Mouse (Mus musculus) liver, adult (tissue): ENCODE results near the gene Samd4b.

Experiments
- GATA4 ChIP-seq: IDR thresholded peaks from 2 replicates; pipeline ENCODE4 v1.6.1; 2014; ENCODE audit warnings: mild to moderate bottlenecking, low read length; ENCODE audit not compliant: insufficient replicate concordance

The Samd4b gene

DNA sequence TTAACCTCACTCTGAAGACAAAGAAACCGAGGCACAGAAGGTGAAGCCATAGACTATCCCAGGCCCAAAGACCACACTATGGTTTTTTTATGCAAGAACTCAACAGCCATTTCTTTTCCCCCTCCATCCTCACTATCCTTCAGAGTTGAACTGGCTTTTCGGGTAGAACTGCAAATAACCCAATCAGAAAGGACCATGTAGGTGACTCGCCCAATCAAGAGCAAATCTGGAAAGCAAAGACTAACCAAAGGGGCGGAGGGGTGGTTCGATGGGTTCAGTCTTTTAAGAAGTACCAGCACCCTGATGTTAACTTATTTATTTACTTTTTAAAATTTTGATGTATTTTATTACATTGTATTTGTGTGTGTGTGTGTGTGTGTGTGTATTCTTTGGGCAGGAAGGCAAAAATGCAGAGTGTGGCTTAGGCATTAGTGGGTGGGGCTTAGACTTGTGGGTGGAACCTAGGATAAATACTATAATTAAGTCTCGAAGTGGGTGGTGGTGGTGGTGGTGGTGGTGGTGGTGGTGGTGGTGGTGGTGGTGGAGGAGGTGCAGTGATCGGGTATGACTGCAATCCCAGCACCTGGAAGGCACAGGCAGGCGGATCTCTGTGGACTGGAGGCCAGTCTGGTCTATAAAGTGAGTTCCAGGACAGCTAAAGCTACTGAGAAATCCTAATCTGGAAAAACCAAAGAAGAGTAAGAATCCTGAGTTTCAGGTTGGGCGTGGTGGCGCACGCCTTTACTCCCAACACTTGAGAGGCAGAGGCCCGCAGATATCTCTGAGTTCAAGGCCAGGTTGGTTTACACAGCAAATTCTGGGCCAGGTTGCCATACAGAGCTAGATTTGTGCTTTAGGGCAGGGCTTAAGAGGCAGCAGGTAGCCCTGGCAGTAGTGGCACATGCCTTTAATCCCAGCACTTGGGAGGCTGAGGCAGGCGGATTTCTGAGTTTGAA is 149.8 kb downstream of the Samd4b start:
- TF ChIP-seq GATA4: no peak

DNA sequence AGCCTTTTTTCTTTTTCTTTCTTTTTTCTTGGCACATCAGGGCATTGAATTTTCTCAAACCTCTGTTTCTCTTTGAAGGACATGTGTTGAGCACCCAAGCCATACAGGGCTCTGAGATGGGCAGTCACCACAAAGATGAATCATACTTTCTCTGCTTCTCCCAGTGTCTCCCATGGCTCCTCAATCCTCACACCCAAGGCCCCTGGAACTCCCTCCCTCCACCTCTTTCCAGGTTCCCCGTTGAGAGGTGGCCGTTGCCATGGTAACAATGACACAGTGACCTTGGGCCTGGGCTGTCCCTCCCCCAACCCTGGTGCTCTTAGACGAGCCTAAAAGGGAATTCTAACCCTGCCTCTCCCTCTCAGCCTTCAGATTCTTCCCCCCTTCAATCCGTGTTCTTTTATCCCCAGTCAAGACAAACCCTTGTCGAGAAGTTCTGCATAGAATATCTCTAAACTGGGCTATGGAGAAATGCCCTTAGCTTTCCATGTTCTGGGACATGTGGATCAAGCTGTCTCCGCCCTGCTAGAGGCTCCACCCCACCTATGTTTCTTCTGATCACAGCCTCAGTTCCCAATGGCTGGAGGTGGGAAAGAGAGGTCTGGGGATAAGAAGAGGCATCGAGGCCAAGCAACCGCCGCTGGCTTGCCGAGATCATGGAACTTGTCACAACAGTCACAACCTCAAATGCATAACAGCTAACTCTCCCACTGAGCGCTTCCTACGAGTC is 150.7 kb downstream of the Samd4b start:
- TF ChIP-seq GATA4: no peak

DNA sequence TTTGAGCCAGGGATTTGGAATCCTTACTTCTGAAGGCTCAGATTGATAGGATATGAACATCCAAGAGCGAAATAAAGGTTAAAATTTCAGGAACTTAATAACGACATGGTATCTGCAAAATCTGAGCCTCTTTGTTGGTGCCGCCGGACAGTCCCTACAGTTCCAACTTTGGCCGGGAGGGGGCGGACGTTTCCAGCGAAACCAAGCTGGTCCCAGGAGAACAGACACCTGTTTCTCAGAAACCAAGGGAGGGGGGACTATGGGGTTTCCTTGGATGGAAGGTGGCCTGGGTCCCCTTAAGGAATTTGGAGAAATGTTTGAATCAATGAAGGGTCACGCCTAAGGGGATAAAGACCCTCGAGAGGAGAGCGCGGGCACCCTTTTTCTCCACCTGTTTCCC is 151.5 kb downstream of the Samd4b start:
- TF ChIP-seq GATA4: no peak

DNA sequence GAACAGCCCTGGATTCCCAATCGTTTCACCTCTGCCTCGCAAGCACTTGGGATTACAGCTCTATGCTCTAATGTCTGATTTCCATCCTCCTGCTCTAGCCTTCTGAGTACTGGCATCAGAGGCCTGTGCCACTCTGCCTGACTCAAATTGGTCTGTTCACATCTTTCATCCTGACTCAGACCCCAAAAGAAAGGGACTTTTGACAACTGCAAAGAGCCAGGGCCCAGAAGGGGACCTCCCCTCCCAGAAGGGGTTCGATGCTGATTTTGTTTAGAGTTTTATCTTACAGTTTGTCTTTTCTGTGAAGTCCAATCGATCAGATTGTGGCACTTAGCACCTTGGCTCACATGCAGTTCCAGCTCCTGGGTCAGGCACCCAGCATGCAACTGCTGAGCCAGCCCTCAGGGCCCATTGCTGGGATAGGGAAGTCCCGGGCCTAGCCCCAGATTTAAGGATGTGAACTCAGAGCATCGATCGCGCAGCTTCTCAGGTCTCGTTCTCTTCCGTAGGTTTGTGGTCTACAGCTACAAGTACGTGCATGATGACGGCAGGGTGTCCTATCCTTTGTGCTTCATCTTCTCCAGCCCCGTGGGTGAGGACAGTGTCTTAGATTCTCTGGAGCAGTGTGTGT is 153.5 kb downstream of the Samd4b start:
- no peak for TF ChIP-seq GATA4

DNA sequence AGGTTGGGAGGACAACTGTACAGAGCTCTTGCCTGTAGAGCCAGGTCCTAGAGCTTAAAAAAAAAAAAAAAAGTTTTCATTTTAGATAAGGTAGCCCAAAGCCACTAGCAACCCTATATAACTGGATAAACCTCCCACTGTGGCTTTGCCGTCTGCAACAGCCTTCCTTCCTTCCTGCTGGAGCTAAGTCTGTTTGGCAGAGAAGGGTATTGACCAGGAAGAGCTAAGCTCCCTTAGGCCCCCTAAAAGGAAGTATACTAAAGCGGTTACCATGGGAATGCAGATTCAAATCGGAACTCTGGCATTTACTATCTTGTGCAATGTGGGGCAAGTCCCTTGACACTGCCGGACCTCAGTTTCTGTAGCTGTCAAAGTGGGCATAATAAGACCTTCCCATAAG is 155.3 kb downstream of the Samd4b start:
- TF ChIP-seq GATA4: 0 out of 2 replicates have a peak, but pooled peaks have one; percentile 25

DNA sequence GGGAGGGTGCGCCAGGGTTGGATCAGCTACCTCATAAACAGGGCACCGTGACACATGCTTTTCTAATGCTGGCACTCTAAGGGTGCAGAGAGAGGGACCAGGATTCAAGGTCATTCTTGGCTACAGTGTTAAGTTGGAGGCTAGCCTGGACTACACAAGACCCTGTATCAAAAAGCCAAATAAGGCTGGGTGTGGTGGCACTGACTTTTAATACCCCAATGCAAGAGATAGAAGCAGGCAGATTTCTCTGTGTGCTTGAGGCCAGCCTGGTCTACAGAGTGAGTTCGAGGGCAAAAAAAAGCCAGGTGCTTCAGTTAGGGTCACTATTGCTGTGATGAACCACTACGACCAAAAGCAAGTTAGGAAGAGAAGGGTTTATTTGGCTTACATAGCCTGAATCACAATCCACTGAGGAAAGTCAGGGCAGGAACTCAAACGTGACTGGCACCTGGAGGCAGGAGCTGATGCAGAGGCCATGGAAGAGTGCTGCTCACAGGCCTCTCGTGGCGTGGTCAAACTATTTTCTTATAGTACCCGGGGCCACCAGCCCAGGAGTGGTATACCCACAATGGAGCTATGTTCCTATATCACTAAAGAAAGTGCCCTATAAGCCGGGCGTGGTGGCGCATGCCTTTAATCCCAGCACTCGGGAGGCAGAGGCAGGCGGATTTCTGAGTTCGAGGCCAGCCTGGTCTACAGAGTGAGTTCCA is 156.0 kb downstream of the Samd4b start:
- TF ChIP-seq GATA4: no peak

DNA sequence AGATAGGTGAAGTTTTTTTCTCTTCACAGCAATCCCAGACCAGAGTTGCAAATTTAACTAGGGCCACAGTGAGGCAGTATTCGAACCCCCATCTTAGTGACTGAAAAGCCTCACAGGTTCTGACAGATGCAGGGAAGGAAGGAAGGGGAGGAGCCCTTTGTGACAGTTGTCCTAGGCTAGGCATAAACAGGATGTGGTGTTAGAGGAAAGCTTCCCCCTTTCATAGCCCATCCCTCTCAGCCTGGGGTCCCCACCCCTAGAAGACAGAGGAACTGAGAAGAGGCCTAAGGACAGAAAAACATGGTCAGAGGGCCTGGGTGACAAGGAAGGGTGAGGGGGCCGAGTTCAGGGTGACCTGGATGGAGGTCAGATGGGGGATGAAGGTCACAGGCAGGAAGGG is 157.2 kb downstream of the Samd4b start:
- TF ChIP-seq GATA4: no peak

DNA sequence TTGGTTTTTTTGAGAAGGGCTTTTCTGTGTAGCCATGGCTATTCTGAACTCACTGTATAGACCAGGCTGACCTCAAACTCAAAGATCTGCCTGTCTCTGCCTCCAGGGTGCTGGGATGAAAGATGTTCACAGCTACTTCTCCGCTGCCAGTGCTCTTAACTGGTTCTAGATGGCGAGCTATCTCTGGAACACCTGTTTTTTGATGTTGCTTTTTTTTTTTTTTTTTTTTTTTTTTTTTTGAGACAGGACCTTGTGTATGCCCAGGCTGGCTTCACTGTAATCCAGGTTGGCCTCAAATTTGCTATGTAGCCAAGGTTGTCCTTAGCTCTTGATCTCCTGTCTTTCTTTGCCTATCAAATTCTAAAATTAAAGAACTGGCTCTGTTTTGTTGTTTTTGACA is 159.2 kb downstream of the Samd4b start:
- TF ChIP-seq GATA4: no peak

DNA sequence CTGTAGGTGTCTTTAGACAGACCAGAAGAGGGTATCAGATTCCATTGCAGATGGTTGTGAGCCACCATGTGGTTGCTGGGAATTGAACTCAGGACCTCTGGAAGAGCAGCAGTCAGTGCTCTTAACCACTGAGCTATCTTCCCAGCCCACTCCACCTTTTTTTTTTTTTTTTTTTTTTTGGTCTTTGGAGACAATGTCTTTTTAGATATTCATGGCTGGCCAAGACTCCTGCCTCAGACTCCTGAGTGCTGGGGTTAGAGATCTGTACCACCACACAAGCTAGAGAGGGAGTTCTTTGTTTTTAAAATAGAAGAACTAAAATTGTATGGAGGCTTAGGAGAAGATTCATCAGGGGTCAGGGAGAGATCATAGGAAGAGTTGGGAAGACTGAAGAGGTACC is 160.0 kb downstream of the Samd4b start:
- TF ChIP-seq GATA4: no peak

DNA sequence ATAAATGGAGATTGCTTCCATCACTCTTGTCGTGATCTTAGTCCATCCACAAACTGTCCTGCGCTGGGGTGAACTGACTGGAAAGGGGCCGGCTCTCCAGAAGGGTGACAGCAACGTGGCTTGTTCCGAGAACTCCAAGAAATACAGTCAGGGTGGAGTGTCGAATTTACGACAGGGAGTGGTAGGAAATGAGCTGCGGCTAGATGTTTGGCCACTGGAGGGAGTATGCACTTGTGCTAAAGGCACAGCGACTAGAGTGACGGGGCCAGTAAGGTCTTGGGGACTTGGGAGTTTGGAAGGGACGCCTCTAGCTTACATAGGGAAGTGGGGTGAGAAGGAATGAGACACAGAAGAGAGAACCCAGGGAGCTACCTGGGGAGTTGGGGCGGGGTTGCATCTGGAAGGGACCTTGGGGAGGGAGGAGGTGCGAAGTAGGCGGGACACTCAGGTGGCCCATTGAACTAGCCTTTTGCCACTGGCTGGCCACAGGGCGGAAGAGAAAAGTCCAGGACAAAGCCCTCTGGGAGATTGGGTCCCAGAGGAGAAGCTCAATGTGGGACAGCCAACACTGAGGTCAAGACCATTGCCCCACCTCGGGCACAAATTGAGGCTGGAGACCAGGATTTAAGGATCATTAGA is 160.9 kb downstream of the Samd4b start, which contains the start of gene Gmfg:
Gene Gmfg, plus strand, starts transcription at position 516 of the 639 bp plus-strand sequence.
- no peak for TF ChIP-seq GATA4

DNA sequence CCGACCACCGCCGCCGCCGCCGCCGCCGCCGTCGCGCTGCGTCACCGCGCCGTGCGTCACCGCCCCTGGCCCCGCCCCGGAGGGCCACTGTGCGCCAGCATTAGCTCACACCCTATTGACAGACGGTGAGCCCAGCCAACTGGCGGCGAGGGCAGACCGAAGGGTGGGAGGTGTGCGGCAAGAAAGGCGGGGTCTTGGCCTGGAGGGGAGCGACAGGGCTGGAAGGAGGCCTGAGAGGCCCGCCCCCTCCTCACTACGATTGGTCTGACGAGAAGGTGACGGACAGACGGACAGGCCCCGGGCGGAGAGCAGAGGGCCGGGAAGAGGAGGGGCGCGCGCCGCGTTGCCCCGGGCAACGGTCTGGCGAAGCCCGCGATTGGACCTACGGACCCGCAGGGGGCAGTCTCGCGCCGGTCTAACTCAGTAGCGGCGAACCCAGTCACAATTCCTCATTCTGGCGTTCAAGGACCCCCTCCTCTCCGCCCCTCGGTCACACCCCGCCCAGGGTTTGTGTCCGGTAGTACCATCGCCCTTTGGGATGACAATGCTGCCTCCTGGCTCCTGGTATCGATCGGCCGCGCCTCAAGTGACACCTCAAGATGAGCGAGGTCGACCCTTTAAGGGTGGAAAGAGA is 161.6 kb downstream of the Samd4b start:
- no peak for TF ChIP-seq GATA4

DNA sequence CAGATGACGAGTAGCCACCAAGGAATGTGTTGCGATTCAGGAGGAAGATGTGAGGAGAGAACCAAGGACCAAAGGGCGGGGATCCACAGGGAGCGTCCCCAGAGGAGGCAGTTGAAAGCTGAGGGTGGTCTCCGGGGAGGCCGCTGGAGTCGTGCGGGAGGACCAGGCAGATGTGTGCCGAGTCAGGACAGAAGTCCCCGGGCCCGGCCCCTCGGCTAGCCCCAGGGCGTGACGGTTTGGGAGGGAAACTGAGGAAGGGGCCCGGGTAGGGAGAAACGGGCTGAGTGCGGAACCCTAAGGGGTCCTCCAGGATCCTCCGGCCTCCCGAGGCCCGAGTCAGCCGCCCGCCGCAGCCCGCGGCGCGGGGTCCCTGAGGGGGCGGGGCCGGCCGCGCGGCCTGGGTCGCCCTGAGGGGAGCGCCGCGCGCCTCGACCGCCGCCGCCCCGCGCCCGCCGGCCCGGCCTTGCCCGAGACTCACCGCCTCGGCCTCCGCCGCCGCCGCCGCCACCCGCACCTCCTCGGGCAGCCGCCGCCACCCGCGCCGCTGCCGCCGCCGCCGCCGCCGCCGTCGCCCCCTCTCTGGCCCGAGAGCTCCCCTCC is 162.2 kb downstream of the Samd4b start:
- TF ChIP-seq GATA4: no peak

DNA sequence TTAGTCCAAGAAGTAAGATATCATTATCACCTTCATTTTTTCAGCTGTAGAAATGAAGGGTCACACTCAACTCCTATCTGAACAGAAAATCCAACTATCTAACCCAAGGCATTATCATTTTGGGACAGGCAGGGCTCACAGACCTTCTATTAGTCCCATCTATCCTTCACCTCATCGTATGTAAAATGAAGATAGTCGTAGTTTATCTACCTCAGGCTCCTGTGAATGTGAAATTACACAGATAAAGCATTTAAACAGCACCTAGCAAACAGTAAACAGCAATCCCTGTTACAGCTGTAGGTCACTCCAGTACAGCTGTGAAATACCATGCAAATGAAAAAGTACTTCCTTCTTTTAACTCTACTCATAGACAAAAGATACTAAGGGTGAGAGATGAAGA is 165.7 kb downstream of the Samd4b start:
- no peak for TF ChIP-seq GATA4

DNA sequence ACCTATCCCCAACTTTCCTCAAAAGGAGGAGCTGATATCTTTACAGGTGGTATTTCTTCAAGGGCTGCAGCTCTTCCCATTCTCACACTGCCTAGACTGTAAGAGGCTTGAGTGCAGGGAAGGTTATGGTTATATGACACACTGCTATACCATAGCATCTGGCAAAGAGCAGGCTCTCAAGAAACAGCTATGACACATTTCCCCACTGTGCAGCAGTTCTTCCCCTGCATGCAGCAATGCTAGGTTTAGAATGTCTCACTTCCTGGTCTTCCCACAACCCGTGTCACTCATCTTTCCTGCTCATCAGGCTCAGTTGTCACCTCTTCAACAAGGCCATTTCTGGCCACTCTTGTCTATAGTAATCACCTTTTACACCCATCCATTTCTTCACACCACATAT is 167.4 kb downstream of the Samd4b start:
- no peak for TF ChIP-seq GATA4
